Mouse (Mus musculus): Measurements from ENCODE around the gene Ltf.
A peak's percentile ranks its signal among the peaks of the same experiment; 100 is the strongest.

Gene Ltf

DNA sequence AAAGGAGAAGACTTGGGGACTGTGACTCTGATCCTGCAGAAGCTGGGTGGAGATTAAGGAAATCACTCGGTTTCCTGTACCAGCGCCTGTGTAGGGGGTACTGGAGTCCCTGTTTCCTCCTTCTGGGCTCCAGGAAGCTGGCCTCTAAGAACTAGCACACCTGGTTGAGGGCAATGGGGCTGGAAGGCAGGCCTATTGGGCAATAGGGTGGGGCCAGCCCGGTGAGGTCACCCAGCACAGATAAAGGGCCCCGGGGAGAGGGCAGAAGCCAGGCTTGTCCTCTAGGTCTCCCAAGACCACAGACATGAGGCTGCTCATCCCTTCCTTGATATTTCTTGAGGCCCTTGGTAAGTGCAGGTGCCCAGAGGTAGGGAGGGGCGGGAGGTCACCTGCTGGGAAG is at the start of gene Ltf:
Gene Ltf (plus strand): TSS at position 250 of the 400 bp plus-strand sequence.
- DNase-seq, result no peak

DNA sequence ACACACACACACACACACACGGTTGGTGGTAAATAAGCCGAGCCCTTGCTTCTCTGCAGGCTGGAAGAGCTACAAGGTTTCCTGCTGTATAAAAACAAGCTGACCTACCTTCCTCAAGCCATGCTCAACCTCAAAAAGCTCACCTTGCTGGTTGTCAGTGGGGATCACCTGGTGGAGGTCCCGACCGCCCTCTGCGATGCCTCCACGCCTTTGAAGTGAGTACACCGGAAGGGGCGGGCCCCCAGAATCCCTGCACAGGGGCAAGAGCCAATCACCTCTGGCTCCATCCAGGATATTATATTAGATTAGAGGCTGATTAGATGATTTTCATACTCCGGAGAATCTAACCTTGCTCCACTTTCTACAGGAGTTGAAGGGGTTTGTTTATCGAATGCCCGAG is 39.7 kb upstream of the Ltf start:
- DNase-seq, result no peak

DNA sequence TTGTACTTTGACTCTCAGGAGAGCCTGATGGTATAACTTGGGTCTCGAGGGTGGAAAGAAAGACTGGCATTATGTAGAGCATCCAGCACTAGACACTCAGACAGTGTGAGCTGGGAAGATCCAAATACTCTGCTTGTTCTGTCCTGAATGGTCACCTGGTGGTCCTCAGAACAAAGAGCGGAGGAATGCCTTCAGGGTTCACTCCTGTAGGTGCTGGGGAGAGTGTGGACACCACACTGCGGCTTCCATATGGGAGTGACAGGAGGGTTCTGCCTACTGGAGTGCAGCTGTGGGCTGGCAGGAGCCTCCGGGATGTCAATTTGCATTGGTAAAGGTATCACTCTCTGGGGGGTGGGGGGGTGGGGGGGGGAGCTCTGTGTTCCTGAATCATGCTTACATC is 36.7 kb upstream of the Ltf start:
- DNase-seq, result no peak

DNA sequence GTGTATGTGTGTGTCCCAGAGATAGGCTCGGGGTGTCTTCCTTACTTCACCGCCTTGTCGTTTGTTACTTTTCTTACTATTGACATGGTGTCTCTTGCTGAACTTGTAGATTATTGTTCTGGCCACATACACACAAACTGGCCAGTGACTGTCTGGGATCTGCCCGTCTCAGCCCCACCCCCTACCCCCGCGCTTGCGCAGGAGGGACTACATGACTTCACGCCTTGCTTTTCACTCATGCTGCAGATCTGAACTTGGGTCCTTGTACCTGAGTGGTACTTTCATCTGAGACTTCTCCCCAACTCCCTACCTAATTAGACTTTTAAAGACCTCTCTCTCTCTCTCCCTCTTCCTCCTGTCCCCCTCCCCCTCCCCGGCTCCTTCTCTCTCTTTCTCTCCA is 35.0 kb upstream of the Ltf start:
- DNase-seq, result no peak

DNA sequence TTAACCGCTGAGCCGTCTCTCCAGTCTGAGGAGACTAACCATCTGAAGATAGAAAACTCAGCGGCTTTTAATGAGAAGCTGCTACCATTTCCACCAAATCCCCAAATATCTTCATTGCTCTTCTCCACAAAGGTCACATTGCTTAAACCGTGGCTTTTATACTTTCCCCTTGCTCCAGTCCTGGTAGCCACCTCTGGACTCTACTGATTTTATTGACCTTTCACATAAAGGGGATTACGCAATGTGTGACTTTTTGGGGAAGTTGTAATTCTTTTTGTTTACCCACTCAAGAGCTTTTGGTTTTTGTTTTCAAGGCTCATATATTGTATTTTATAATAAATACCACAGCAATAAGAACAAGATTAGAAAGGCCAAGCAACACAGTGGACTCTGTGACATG is 33.5 kb upstream of the Ltf start:
- no peak for DNase-seq

DNA sequence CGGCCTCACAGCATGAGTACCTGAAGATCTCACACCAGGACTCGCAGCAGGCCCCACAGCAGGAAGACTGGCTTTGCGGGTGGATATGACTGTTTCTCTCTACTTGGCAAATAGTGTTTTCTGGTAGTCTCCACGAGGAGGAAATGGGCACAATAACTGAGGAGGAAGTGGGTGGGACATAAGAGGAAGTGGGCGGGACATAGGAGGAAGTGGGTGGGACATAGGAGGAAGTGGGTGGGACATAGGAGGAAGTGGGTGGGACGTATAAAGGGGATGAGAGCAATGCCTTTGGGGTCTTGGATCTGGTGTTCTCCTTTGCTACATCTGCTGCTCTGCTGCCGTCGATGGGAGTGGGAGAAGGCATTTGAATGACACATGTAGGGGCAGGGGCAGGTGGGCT is 33.1 kb upstream of the Ltf start:
- DNase-seq, result no peak

DNA sequence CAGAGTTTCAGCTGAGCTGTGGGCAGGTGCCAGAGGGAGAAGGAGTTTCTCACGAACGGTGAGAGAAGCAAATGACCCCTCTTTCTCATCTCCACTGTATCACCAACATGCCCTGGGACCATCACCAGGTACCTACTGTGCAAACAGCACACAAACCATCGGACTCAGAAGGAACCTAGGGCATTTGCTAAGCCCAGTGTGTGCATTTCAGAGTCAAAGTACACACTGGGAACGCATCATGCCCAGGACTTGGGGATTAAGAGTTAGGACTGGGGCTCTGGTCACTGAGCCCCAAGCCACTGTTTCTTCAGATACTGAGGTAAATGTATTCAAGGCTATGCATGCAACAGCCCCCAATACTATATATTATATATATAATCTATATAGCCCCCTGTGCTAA is 31.7 kb upstream of the Ltf start:
- DNase-seq, result no peak

DNA sequence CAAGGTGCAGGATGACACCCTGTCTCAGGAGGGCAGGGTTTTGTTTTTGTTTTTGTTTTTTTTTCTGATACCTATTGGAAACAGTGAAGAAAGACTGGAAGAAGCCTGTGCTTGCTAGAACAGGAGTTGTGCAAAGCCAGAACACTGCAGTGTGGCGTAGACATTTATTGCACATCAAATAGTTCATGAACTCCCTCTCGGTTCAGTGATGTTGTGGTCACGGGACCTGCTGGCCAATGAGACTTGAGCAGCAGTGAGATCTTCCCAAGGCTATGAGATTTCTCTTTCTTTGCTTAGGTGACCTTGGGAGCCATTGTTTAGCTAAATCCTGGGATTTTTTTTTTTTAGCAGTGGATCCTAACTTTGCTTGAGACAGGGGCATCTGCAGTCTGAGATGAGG is 31.0 kb upstream of the Ltf start:
- no peak for DNase-seq

DNA sequence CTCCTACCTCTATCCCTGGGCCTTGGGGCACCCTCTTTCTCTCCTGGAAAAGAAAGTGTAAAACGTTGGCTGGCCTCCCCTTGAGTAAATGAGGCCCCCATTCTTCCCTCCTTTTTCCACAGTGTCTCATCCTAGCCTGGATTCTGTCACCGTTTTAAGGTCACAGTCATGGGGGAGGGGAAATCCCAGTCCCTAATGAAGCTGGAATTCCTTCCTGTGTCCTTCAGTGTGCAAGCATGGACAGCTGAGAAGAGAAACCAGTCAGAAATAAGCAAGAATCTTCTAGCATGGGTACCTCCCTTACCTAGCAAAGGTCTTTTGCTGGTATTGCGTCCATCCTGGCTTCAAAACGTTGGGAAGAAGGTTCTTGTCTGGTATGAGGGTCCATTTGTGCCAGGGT is 29.9 kb upstream of the Ltf start:
- DNase-seq, result no peak

DNA sequence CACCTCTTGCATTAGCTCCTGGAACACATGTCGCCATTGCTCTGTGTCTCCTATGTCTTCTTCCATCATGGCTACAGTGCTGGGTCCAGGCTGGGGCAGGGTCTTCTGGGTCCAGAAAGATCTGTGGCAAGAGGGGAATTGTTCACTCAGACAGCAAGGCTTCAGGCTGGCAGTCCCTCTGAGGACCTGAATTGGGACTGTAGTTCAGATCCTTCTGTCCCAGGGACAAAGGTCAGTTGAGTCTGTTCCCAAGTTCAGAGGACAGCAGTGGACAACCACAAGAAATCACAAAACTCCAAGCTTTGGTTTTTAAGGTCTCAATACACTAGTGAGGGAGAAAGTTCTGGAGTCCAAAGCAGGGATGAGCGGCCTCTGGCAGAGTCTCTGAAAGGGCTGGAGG is 29.5 kb upstream of the Ltf start:
- DNase-seq, result no peak

DNA sequence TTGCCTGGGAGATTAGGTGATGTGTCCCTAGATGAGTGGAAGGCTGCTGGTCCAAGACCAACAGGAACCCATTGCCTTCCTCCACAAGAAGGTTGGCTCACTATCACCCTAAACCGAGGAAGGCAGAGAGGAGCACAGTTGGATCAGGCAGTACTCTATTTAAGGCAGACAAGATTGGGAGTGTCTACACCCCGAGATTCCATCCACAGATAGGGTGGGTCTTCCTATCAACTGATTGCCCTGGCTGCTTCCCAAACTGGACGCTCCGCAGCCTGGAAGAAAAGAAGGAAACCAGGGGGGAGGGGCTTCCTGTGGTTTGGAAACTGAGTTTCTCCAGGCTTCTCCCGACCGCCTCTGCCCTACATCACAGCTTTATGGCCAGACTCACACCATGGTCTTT is 28.9 kb upstream of the Ltf start, which contains the start of gene Rtp3:
Gene Rtp3 (minus strand): TSS at position 380 of the 400 bp plus-strand sequence.
- peak; percentile 51 for DNase-seq

DNA sequence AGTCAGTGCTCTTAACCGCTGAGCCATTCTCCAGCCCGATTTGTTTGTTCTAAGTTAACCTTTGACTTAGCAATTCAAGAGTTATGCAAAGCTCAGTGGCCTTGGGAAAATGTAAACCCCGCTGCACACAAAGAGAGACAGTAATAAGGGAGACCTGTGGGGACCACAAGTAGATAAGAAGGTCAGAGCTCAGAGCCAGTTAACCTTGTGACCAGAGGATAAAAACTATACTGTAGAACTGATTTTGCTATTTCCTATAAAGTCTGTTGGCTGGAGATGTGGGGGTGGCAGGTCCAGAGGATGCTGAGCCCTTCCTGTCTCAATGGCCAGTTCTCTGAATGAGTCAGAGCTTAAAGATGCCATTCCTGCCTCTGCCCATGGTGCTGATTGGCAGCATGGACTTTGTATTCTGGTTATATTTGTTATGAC is 25.8 kb upstream of the Ltf start:
- DNase-seq, result no peak

DNA sequence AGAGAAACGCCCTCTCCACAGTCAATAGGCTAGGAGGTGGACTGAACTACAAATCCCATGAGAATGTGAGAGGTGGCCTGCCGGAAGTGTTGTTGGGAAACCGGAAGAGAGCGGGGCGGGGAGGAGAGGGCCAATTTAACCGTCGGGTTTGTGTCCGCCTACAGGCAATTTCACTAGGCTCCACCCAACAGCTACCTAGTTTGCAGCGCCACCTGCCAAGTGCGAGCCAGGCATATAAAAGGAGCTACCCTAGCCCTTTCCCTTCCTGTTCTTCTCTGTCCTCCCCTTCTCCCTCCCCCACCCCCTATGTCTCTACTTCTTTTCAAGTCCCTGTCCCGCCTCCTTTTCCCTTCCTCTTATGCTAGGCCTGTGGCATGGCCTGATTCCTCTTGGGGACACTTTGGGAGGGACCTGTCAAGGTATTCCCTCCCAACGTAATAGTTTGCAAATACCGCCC is 24.3 kb upstream of the Ltf start:
- peak; percentile 83 for DNase-seq

DNA sequence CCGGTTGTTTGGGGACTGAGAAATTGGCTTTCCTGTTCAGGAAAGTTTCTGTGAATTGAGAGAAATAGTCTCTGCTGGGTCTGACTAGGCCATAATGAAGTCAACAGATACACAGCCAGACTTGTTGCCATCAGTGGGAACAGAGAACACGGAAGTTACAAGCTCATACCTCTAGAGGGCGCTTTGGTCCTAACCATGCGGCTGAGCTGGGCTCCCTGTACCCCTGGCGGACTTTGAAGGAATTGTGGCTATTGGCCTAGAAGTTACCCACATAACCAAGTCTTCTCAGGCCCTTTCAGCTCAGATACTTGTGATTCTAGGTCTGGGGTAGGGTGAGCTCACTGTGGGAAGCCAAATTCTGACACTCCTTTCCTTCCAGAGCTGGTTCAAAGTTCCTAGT is 21.8 kb upstream of the Ltf start:
- peak; percentile 71 for DNase-seq

DNA sequence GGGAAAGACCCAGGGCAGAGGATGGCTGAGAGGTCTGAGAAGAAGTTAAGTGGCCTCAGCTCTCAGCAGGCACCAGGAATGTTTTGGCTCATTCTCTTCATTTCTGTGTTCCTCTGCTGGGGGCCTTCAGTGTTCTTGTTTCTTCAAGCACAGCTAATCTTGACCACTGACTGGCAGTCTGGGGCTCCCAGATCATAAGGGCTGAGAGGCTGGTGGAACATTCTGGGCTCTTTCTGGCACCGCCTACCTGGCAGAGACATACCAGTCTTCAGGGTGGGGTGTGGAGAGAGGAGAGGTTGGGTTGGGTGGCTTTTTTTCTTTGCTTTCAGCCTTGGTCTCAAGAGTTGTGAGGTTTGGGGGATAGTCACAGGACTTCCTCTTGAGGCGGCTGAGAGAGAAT is 20.0 kb upstream of the Ltf start:
- no peak for DNase-seq

DNA sequence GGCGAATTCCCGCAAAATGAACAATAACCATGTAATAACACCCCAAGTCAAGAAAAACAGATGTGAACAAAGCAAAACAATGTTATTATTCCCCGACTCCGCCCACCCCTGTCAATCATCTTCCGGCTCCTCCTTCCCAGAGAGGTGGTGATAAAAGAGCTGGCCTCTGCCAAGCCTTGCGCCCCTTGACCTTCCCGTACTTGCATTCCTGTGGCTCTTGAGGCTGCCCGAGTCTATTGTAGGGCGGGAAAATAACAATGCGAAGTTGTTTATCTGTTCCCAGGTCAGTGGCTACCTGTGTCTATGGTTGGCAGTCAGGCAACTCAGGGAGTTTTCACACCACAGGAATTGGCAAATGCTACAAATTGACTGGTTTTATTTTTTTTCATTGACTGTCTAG is 19.2 kb upstream of the Ltf start:
- DNase-seq, result peak; percentile 45

DNA sequence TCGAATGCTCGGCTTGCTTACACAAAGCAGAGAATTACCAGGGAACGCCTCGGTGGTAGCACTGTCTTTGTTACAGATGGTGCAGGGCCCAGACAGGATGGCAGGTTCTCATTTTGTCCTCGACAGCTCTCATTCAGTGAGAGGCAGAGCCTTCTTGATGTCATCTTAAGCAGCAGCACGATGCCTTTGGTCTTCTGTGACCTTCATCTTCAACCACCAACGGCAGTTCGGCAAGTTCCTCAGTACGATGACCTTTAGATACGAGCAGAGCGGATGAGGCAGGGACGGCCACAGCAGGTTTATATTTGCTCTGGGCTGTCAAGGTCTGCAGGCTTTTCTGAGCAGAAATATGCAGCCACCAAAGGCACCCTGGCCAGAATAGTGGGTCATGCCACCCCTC is 17.4 kb upstream of the Ltf start:
- DNase-seq, result no peak

DNA sequence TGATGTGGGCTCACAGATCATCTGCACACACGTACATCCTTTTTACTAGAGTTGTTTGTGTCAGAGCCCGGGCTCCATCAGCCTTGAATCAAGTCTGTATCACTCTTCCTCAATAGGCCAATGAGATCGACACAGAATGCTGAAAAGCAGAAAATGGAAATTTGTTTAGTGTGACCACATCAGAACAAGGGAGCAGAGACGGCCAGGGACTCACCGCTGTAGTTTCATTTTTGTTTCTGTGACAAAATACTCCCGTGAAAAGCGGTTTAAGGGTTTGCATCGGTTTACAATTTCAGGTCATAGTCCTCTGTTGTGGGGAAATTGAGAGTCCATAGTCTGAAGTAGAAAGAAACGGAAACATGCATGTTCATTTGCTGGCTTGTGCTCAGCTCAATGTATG is 15.8 kb upstream of the Ltf start:
- no peak for DNase-seq

DNA sequence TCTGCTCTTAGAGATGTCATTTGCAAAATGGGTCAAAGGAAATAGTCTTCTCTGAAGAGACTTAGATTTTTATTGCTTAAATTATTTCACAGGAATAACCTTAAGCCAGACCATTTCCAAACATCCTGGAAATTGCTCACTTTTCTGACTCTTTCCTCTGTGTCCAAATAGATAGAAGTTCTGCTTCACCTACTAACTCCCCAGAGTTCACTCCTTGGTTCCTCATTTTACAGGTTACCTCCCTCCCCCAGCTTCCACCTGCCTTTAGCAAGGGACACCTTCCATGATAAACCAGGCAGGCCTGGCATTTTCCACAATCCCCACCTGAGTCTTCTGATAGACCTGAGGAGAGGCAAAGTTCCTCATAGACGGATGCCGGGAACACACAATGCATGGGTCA is 12.5 kb upstream of the Ltf start:
- DNase-seq, result no peak

DNA sequence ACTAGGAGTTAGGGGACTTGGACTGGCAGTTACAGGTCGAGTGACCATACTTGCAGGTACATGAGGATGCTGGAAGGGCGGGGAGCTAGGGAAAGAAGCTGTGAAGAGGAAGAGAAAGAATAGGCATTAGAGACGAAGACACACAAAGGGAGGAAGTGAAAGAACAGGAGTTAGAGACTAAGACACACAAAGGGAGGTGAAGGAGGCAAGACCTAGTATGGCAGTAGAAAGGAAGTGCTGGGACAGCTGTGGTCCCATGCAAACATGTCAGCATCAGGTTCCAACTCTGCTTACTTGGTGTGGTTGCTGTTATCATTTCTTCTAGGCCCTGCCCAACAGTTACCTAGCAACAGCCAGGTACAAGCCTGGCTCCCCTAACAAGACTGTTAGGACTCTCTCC is 9.3 kb upstream of the Ltf start:
- DNase-seq, result no peak

DNA sequence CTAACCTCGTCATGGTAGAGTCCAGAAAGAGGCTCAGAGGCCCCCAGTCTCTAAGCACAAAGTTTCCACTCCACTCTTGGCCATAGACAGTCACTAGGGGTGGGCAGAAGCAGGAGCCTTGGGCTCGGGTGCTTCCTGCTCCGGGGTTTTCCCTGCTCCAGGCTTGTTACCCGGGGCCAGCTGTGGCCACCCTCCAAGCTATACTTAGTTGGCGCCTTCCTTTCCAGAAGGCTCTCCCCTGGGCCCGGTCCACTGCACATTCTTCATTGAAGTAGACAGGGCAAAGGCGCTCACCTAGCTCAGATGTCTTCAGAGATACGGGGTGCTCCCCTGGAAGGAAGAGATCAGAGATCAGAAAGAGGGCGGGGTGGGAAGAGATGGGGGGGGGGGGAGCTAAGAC is 7.5 kb upstream of the Ltf start:
- peak; percentile 32 for DNase-seq

DNA sequence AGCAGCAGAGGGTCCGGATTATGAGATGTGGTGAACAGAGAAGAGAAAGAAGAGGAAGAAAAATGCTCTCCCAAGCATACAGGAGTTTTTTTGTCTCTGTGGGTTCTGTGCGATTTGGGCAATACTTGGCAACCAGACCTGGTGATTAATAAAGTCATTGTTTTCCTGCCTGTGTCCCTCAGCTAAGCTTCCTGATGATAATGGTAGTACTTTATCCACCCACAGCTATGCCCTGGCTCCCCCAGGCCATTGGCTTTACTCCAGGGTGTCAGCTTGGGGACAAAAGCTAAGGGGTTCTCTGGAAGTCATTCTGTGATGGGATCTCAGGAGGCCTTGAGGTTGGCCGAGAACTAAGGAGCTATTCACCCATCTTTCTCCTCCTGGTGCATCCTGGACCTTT is 7.0 kb upstream of the Ltf start:
- DNase-seq, result no peak

DNA sequence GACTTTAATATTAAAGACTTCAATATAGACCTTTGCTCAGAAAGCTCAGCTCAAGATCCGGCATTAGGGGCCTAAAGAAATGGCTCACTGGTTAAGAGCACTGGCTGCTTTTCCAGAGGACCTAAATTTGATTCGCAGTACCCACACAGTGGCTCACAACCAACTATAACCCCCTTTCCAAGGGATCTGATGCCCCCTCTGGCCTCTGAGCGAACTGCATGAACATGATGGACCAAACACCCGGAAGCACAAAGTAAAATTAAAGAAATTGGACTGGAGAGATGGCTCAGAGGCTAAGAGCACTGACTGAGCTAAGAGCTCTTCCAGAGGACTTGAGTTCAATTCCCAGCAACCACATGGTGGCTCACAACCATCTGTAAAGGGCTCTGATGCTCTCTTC is 3.4 kb upstream of the Ltf start:
- no peak for DNase-seq

DNA sequence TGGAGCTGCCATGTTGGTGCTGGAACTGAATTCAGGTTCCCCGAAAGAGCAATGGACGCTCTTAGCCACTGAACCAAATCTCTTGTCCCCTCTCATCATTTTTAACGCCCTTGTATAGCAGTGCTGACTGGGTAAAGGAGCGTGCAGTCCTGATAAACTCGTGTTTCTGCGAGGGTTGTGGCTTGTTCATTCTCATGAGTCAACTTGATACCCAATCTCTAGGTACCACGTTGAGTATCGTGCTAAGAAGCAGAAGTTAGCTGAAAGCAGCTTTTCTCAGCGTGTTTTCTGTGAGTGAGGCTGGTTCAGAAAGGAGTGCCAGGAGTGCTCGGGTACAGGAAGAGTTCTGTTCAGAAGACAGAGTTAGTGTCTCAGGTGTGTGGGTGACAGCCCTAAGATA is 7.7 kb downstream of the Ltf start:
- DNase-seq, result no peak

DNA sequence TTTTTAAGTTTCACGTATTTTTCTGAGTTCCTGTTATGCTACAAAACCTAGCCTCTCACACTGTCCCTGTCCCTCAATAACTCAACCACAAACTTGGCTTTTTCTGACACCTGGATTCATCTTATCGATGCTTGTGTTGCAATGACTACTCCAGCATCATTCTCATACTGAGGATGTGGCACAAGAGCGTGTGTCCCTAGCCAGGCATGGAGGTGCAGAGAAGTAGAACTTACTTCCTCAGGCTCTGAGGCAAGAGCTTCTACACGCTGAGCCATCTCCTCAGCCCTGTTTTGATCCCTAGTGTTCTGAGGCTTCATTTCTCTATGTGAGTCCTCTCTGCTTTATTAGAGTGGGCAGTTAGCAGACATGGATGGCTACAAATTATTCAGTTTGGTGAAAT is 14.6 kb downstream of the Ltf start:
- no peak for DNase-seq

DNA sequence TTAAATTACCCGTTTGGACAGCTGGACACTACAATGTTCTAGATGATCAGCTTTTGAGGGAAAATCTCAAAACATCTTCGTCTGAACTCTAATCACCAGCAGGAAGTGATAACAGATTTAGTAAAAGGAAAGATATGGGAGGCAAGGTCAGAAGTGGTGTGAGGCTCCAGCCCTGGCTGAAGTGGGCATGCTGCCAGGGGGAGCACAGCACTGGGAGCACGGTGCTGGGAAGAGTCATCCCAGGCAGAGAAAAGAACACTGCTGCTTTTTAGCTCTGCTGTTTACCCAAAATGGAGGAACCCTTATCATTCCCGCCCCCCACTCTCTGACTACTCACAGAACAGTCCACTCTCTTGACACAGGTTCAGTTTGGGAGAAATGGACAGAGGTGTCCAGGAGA is 20.9 kb downstream of the Ltf start:
- DNase-seq, result peak; percentile 40

Data from kidney, adult 18-20 months (tissue).